ENCODE assay signal across 8 mouse cellular contexts in genomic region chr16:93883423-93884085, GRCm38 (mm10). TPM values are rescaled to one million over a fixed set of nuclear protein-coding genes. Genes with fewer than 3 reads are reported as not detected.
A peak's percentile ranks its signal among the peaks of the same experiment; 100 is the strongest.
DNase-seq lines count a peak whose midpoint lies in the region; ATAC-seq and TF ChIP-seq lines count a peak whose summit lies in the region.

Gene Chaf1b (plus strand): TSS chr16:93883901.

- peak; percentile 94 for ATAC-seq in heart, embryonic 11.5 days (replicated peaks; ENCODE audit: insufficient number of reproducible peaks, low FRiP score, low TSS enrichment)
- peak; percentile 94 for ATAC-seq in kidney, embryonic 16.5 days (ENCODE audit: low FRiP score, low TSS enrichment)

- peak; percentile 54 for TF ChIP-seq POLR2A in brain, embryonic 14.5 days (IDR thresholded peaks at IDR 0.05; ENCODE audit: borderline replicate concordance, extremely low read depth, insufficient read depth, insufficient read length, poor library complexity, severe bottlenecking)
- TF ChIP-seq POLR2A in liver, adult 2 months (IDR thresholded peaks at IDR 0.05; ENCODE audit: extremely low read depth, insufficient read depth, low read length): no peak
- peak; percentile 24 for TF ChIP-seq POLR2A in myocyte (IDR thresholded peaks at IDR 0.05; ENCODE audit: insufficient read length, low read depth)

- H3K4me2 ChIP-seq in heart, embryonic 11.5 days: peak within 1 kb of the TSS; percentile 91
- H3K4me2 ChIP-seq in kidney, embryonic 16.5 days (replicated peaks; ENCODE audit: low read depth, low read length): peak within 1 kb of the TSS; percentile 93
- peak within 1 kb of the TSS; percentile 93 for H3K4me2 ChIP-seq in myocyte (ENCODE audit: low read depth)

- no peaks in the 10 kb centered on the region for H3K9me3 ChIP-seq in erythroblast, embryonic 14.5 days (ENCODE audit: control insufficient read depth, low read length)
- no peaks in the 10 kb centered on the region for H3K9me3 ChIP-seq in heart, embryonic 11.5 days (replicated peaks; ENCODE audit: control insufficient read depth, low read length)
- no peaks in the 10 kb centered on the region for H3K9me3 ChIP-seq in kidney, embryonic 16.5 days (ENCODE audit: low read length)

- peak within 1 kb of the TSS; percentile 83 for H3K9ac ChIP-seq in heart, embryonic 11.5 days (ENCODE audit: low read depth, low read length)
- peak within 1 kb of the TSS; percentile 75 for H3K9ac ChIP-seq in kidney, embryonic 16.5 days (replicated peaks; ENCODE audit: low read length)
- peak within 1 kb of the TSS; percentile 52 for H3K9ac ChIP-seq in liver, adult 2 months (ENCODE audit: low read depth, low read length)

- no peak for TF ChIP-seq CTCF in C2C12 (IDR thresholded peaks at IDR 0.05; ENCODE audit: control insufficient read depth, insufficient read depth, insufficient read length)
- peak; percentile 7; the same call in 1 of the 2 replicates for TF ChIP-seq CTCF in brain, embryonic 14.5 days (IDR thresholded peaks at IDR 0.05; ENCODE audit: borderline replicate concordance, extremely low read depth, insufficient read depth, insufficient read length)
- TF ChIP-seq CTCF in liver, adult 2 months (IDR thresholded peaks at IDR 0.05; ENCODE audit: low read depth, low read length): peak; percentile 22

- H3K79me3 ChIP-seq in C2C12 (ENCODE audit: low read depth): peaks cover 9% of the 10 kb centered on the region

- peaks cover 47% of the 10 kb centered on the region for H3K4me1 ChIP-seq in erythroblast, embryonic 14.5 days (ENCODE audit: control insufficient read depth)
- H3K4me1 ChIP-seq in heart, embryonic 11.5 days (ENCODE audit: control insufficient read depth, insufficient read depth, low read length): peaks cover 15% of the 10 kb centered on the region
- peaks cover 16% of the 10 kb centered on the region; the same call in 1 of the 2 replicates for H3K4me1 ChIP-seq in kidney, embryonic 16.5 days (ENCODE audit: insufficient read depth, low read length)
- 0 out of 2 replicates have a peak, but pooled peaks cover 2% of the 10 kb centered on the region for H3K4me1 ChIP-seq in liver, adult 2 months (ENCODE audit: control insufficient read depth, insufficient read depth, low read length)

- H3K36me3 ChIP-seq in C2C12 (ENCODE audit: control insufficient read depth, insufficient read depth) (peaks cover 23% of the 10 kb centered on the region), myocyte (ENCODE audit: control insufficient read depth, insufficient read depth) (no peaks in the 10 kb centered on the region)
- peaks cover 38% of the 10 kb centered on the region for H3K36me3 ChIP-seq in erythroblast, embryonic 14.5 days (ENCODE audit: control insufficient read depth)
- peaks cover 6% of the 10 kb centered on the region; the same call in 1 of the 2 replicates for H3K36me3 ChIP-seq in heart, embryonic 11.5 days (ENCODE audit: control insufficient read depth, insufficient read depth, low read length)
- H3K36me3 ChIP-seq in kidney, embryonic 16.5 days (ENCODE audit: insufficient read depth, low read length): 0 out of 2 replicates have a peak, but pooled peaks cover under 1% of the 10 kb centered on the region
- no peaks in the 10 kb centered on the region for H3K36me3 ChIP-seq in liver, adult 2 months (ENCODE audit: control insufficient read depth, insufficient read depth, low read length)
- H3K36me3 ChIP-seq in splenic B cell, adult 2 months (ENCODE audit: control insufficient read depth, insufficient read depth, low read length, poor library complexity, severe bottlenecking): no peaks in the 10 kb centered on the region

- DNase-seq in brain, embryonic 14.5 days (ENCODE audit: low read depth): peak; percentile 99
- peak; percentile 85 for DNase-seq in liver, adult 2 months (ENCODE audit: extremely low read depth, low read depth, low spot score)
- peak; percentile 97 for DNase-seq in splenic B cell, adult 2 months (ENCODE audit: low read depth, low spot score)

- WGBS in heart, embryonic 11.5 days (ENCODE audit: insufficient replicate concordance): under 1% methylated on average over 48 of the region's 54 CpGs
- WGBS in kidney, embryonic 16.5 days: under 1% methylated on average over 52 of the region's 54 CpGs
- WGBS in liver, adult 2 months: under 1% methylated on average over 54 of the region's 54 CpGs

- 0 out of 2 replicates have a peak within 1 kb of the TSS, but pooled peaks have one; percentile 29 for H3K27ac ChIP-seq in heart, embryonic 11.5 days (ENCODE audit: low read depth, low read length)
- 0 out of 2 replicates have a peak within 1 kb of the TSS, but pooled peaks have one; percentile 32 for H3K27ac ChIP-seq in kidney, embryonic 16.5 days (ENCODE audit: low read length)
- no peak within 1 kb of the TSS for H3K27ac ChIP-seq in liver, adult 2 months (replicated peaks; ENCODE audit: insufficient read depth, low read depth, low read length)

- peak within 1 kb of the TSS; percentile 73 for H3ac ChIP-seq in C2C12 (ENCODE audit: control insufficient read depth, insufficient read length, low read depth)
- peak within 1 kb of the TSS; percentile 24 for H3ac ChIP-seq in myocyte (ENCODE audit: control insufficient read depth, insufficient read length)

- H3K27me3 ChIP-seq in C2C12 (ENCODE audit: control insufficient read depth, insufficient read depth, insufficient read length) (no peaks in the 10 kb centered on the region), myocyte (ENCODE audit: control insufficient read depth, insufficient read depth, insufficient read length) (no peaks in the 10 kb centered on the region)
- no peaks in the 10 kb centered on the region for H3K27me3 ChIP-seq in erythroblast, embryonic 14.5 days (ENCODE audit: control insufficient read depth)
- no peaks in the 10 kb centered on the region for H3K27me3 ChIP-seq in heart, embryonic 11.5 days (ENCODE audit: control insufficient read depth, insufficient read depth, low read length)
- H3K27me3 ChIP-seq in kidney, embryonic 16.5 days (ENCODE audit: insufficient read depth, low read length): no peaks in the 10 kb centered on the region
- H3K27me3 ChIP-seq in liver, adult 2 months (ENCODE audit: control insufficient read depth, insufficient read depth, low read length): no peaks in the 10 kb centered on the region
- no peaks in the 10 kb centered on the region for H3K27me3 ChIP-seq in splenic B cell, adult 2 months (ENCODE audit: control insufficient read depth, insufficient read depth, low read length, poor library complexity, severe bottlenecking)

- H3K79me2 ChIP-seq in C2C12 (ENCODE audit: control insufficient read depth, insufficient read depth): peaks cover 26% of the 10 kb centered on the region
- H3K79me2 ChIP-seq in liver, adult 2 months (ENCODE audit: control insufficient read depth, insufficient read depth, low read length): no peaks in the 10 kb centered on the region
- H3K79me2 ChIP-seq in myocyte (ENCODE audit: control insufficient read depth, insufficient read depth): no peaks in the 10 kb centered on the region

- peak within 1 kb of the TSS; percentile 76 for H3K4me3 ChIP-seq in C2C12 (ENCODE audit: insufficient read depth, poor library complexity, severe bottlenecking)
- peak within 1 kb of the TSS; percentile 97 for H3K4me3 ChIP-seq in erythroblast, embryonic 14.5 days (replicated peaks)
- H3K4me3 ChIP-seq in heart, embryonic 11.5 days (ENCODE audit: low read depth, low read length): peak within 1 kb of the TSS; percentile 90
- peak within 1 kb of the TSS; percentile 83 for H3K4me3 ChIP-seq in kidney, embryonic 16.5 days (ENCODE audit: low read length)
- H3K4me3 ChIP-seq in liver, adult 2 months (ENCODE audit: insufficient read depth, low read depth, low read length): peak within 1 kb of the TSS; percentile 78
- peak within 1 kb of the TSS; percentile 65 for H3K4me3 ChIP-seq in myocyte

TF ChIP-seq in C2C12, 6 proteins besides CTCF, POLR2A, EP300 and RAD21:
- TF ChIP-seq MAX (IDR thresholded peaks at IDR 0.05) (peak; percentile 92), MYOD1 (IDR thresholded peaks at IDR 0.05; ENCODE audit: control insufficient read depth, insufficient read length, low read depth) (no peak), USF1 (IDR thresholded peaks at IDR 0.05; ENCODE audit: low read depth) (peak; percentile 66), CEBPB (IDR thresholded peaks at IDR 0.05; ENCODE audit: low read depth) (no peak)

TF ChIP-seq in myocyte, 11 proteins besides CTCF, POLR2A, EP300 and RAD21:
- TF ChIP-seq E2F4 (IDR thresholded peaks at IDR 0.05; ENCODE audit: insufficient read depth): peak; percentile 71
- TF ChIP-seq REST (IDR thresholded peaks at IDR 0.05; ENCODE audit: insufficient read depth, insufficient read length): no peak
TF ChIP-seq in myocyte: peak in this region for 1.

RNA-seq across cellular contexts. Expression of gene Chaf1b, which starts in this region (rescaled TPM):
- polyA plus RNA-seq in C2C12 (2012; fragmentation: generic; extraction: Trizol) (55.5 TPM), myocyte (2012; fragmentation: generic; extraction: Trizol) (7.1 TPM)
- polyA plus RNA-seq in brain, embryonic 14.5 days (2012; rRNA removed): 20.5 and 26.7 TPM in 2 replicates
- 19.8 and 21.6 TPM in 2 replicates for polyA plus RNA-seq in erythroblast, embryonic 14.5 days (2012)
- 62.3 and 66.9 TPM in 2 replicates for polyA plus RNA-seq in heart, embryonic 11.5 days (2014; fragmentation: Nextera tagmentation; extraction: Ambion mirVana)
- 70.3 and 72.1 TPM in 2 replicates for polyA plus RNA-seq in kidney, embryonic 16.5 days (2015; fragmentation: Nextera tagmentation; extraction: Ambion mirVana)
- 1.6 and 3.0 TPM in 2 replicates for total RNA-seq in liver, adult 2 months (2014; rRNA removed)
- 0.81 and 1.1 TPM in 2 replicates for polyA plus RNA-seq in liver, adult 2 months (2012; rRNA removed)
